Mouse (Mus musculus): ENCODE data around the gene Rabep1. TPM values are rescaled to one million over a fixed set of nuclear protein-coding genes. Genes with fewer than 3 reads are reported as not detected.

Rabep1 gene
- polyA plus RNA-seq (2016; fragmentation: Nextera tagmentation; extraction: Ambion mirVana): 49.6 and 58.4 TPM in 2 replicates

DNA sequence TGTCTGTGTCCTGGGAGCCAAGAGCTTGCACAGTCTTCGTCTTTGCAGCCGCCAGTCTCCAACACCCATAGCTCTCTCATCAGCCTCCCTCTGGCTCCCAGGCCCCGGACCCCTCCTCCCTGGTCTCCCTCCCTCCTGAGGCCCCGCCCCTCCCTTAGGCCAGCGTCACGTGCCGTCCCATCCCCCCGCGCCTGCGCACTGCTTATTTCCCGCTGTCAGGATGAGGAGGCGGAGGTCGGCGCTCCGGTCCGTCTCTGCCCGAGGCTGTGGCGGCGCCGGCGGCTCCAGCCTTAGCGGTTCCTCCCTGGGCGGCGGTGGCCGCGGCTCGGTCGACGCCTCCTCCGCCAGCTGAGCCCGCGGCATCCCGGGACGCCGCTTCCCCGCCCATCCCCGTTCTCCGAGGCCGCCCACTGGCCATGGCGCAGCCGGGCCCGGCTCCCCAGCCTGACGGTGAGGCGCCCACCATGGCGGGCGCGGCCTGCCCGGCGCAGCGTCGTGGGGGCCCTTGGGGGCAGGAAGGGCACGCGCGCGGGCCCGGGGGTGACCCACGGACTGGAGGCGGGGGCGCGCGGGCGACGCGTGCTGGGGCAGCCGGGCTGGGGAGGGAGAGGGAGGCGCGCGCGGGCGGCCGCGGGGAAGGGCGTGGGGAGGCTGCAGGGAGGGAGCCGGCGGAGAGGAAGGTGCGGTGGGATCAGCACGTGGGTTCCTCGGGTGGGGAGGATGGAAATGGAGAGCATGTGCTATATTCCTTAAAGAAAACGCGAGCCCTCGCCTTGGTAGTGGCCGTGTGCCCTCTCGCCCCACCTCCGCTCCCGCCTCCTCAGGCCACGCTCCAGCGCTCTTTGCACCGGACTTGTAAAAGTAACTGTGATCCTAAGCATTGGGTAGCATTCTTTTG lies at the start of gene Rabep1:
Gene Rabep1 (plus strand): TSS at position 220 of the 898 bp plus-strand sequence.
- Histone ChIP-seq H3K27me3 (0 out of 2 replicates have a peak, but pooled peaks cover 4% of the 10 kb centered on the region), H3K36me3 (no peaks in the 10 kb centered on the region), H3K27ac (replicated peaks) (peak within 1 kb of the TSS; percentile 87), H3K9me3 (no peaks in the 10 kb centered on the region), H3K4me1 (peaks cover 18% of the 10 kb centered on the region), H3K4me2 (replicated peaks) (peak within 1 kb of the TSS; percentile 67), H3K4me3 (peak within 1 kb of the TSS; percentile 99), H3K9ac (replicated peaks) (peak within 1 kb of the TSS; percentile 99)
- under 1% methylated on average over 76 of the region's 88 CpGs for WGBS
- peak; percentile 94 for ATAC-seq (ENCODE audit: low FRiP score, low read depth)

DNA sequence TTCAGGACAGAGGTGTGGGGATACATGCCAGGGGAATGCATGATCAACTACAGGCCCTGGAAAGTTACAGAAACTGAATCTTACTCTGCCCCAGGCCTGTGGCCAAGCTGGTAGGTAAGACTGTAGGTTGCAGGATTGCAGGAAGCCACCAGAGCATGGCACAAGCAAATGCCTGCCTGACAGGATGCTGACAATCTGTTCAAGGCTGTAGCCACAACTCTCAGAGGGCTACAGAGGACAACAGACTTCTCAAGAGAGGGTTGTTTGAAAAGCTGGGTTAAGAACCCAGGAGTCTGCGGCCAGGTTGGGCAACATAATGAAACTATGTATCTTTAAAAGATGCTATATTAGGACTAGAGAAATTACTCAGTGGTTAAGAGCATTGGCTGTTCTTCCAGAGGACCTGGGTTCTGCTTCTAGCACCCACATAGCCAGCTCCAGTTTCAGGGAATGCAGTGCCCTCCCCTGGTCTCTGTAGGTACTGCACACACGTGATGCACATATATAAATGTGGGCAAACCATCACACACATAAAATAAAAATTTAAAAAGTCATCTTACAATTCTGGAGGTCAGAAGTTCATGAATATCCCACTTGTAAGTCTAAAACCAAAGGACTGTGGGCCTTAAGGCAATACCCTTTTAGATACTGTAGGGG lies 42.2 kb upstream of the Rabep1 start:
- WGBS: 91% methylated on average over 2 of the region's 2 CpGs
- Histone ChIP-seq H3K9me3 (no peaks in the 10 kb centered on the region), H3K4me1 (no peaks in the 10 kb centered on the region), H3K27ac (replicated peaks) (no peak overlapping the region), H3K36me3 (no peaks in the 10 kb centered on the region), H3K9ac (replicated peaks) (no peak overlapping the region), H3K4me2 (replicated peaks) (no peak overlapping the region), H3K27me3 (no peaks in the 10 kb centered on the region), H3K4me3 (no peak overlapping the region)
- no peak for ATAC-seq (ENCODE audit: low FRiP score, low read depth)

DNA sequence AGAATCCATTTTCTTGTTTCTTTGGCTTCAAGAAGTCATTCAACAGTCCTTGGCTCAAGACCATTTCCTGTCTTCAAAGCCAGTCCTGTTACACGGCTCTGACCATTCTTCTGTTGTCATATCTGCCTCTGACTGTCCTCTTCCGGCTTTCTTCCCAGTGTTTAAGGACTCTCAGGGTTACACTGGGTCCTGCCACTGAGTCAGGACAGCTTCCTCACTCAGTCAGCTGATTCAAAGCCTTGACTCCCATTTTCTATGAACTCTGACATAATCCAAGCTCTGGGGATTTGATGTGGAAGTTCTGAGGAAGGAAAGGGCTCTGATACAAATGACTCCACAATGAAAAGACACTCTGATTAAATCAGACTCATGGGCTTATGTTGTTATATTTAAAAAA lies 41.7 kb upstream of the Rabep1 start:
- H3K36me3 ChIP-seq: no peaks in the 10 kb centered on the region
- no peak overlapping the region for H3K4me2 ChIP-seq (replicated peaks)
- WGBS: 87% methylated on average over 2 of the region's 2 CpGs
- no peak overlapping the region for H3K9ac ChIP-seq (replicated peaks)
- H3K4me3 ChIP-seq: no peak overlapping the region
- no peak for ATAC-seq (ENCODE audit: low FRiP score, low read depth)
- H3K9me3 ChIP-seq: no peaks in the 10 kb centered on the region
- H3K27me3 ChIP-seq: no peaks in the 10 kb centered on the region
- no peaks in the 10 kb centered on the region for H3K4me1 ChIP-seq
- H3K27ac ChIP-seq (replicated peaks): no peak overlapping the region

DNA sequence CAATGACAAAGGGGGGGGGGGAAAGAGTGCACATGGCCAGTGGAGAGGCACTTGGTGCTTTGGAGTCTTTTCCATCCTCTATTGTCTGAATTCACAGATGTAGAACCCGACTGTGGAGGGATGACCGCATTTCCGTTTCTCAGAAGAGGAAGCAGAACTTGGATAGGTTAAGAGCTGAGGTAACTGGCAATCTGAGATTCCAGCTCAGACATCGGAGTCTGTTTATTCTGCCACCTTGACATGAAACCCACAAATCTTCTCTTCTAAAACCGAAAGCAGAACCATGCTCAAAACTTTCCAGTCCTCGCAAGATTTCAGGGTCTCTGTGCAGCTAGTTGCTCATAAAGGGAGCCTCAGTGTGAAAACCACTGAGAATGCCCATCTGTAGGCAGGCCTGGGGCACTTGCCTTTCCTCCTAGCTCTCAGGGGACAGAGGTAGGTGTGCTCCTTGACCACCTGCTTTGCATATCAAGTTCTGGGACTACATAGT lies 40.8 kb upstream of the Rabep1 start:
- Histone ChIP-seq H3K36me3 (no peaks in the 10 kb centered on the region), H3K4me1 (no peaks in the 10 kb centered on the region), H3K4me2 (replicated peaks) (no peak overlapping the region), H3K4me3 (no peak overlapping the region), H3K9me3 (no peaks in the 10 kb centered on the region), H3K27me3 (no peaks in the 10 kb centered on the region), H3K9ac (replicated peaks) (no peak overlapping the region), H3K27ac (replicated peaks) (no peak overlapping the region)
- 85% methylated on average over 6 of the region's 6 CpGs for WGBS
- no peak for ATAC-seq (ENCODE audit: low FRiP score, low read depth)

GRCm38 (mm10) chr11:70804395-70804794 lies 40.2 kb upstream of the Rabep1 start:
- Histone ChIP-seq H3K36me3 (no peaks in the 10 kb centered on the region), H3K4me2 (replicated peaks) (no peak overlapping the region), H3K4me1 (no peaks in the 10 kb centered on the region), H3K4me3 (no peak overlapping the region), H3K9ac (replicated peaks) (no peak overlapping the region), H3K9me3 (no peaks in the 10 kb centered on the region), H3K27ac (replicated peaks) (no peak overlapping the region), H3K27me3 (no peaks in the 10 kb centered on the region)
- 88% methylated on average over 3 of the region's 3 CpGs for WGBS
- ATAC-seq (ENCODE audit: low FRiP score, low read depth): no peak

- Histone ChIP-seq H3K27me3 (no peaks in the 10 kb centered on the region), H3K4me1 (no peaks in the 10 kb centered on the region), H3K4me3 (no peak overlapping the region), H3K4me2 (replicated peaks) (no peak overlapping the region), H3K27ac (replicated peaks) (no peak overlapping the region), H3K36me3 (no peaks in the 10 kb centered on the region), H3K9me3 (no peaks in the 10 kb centered on the region), H3K9ac (replicated peaks) (no peak overlapping the region)
- 81% methylated on average over 7 of the region's 8 CpGs for WGBS
- no peak for ATAC-seq (ENCODE audit: low FRiP score, low read depth)
Observed at GRCm38 (mm10) chr11:70805641-70806175, 38.9 kb upstream of the Rabep1 start.

DNA sequence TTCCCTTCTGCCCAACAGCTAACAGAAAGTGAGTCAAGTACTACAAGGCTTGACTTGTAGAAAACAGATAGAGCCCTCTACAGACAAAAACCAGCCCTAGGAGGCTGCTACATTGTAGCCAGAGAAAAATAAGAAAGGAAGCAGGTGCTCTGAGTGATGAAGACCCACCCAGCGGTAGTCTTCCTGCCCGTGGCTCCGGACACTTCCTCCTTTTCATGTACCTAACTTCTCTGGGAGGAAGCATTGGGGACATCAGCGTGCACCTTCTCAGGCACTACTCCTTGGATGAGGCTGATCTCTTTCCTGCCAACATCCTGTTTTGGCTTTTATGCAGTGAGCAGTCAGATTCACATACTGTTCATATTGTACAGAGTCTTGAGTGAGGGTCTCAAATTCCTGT lies 37.9 kb upstream of the Rabep1 start:
- Histone ChIP-seq H3K27ac (replicated peaks) (no peak overlapping the region), H3K4me3 (no peak overlapping the region), H3K9me3 (no peaks in the 10 kb centered on the region), H3K9ac (replicated peaks) (no peak overlapping the region), H3K36me3 (no peaks in the 10 kb centered on the region), H3K4me1 (no peaks in the 10 kb centered on the region), H3K4me2 (replicated peaks) (no peak overlapping the region), H3K27me3 (no peaks in the 10 kb centered on the region)
- WGBS: 94% methylated on average over 4 of the region's 4 CpGs
- ATAC-seq (ENCODE audit: low FRiP score, low read depth): no peak

- no peak overlapping the region for H3K27ac ChIP-seq (replicated peaks)
- H3K9ac ChIP-seq (replicated peaks): no peak overlapping the region
- no peaks in the 10 kb centered on the region for H3K9me3 ChIP-seq
- H3K27me3 ChIP-seq: no peaks in the 10 kb centered on the region; the same call in 1 of the 2 replicates
- no peaks in the 10 kb centered on the region for H3K4me1 ChIP-seq
- no peaks in the 10 kb centered on the region for H3K36me3 ChIP-seq
- no peak overlapping the region for H3K4me2 ChIP-seq (replicated peaks)
- 86% methylated on average over 4 of the region's 4 CpGs for WGBS
- no peak overlapping the region for H3K4me3 ChIP-seq
- ATAC-seq (ENCODE audit: low FRiP score, low read depth): no peak
Observed at GRCm38 (mm10) chr11:70807630-70808029, 36.9 kb upstream of the Rabep1 start.

DNA sequence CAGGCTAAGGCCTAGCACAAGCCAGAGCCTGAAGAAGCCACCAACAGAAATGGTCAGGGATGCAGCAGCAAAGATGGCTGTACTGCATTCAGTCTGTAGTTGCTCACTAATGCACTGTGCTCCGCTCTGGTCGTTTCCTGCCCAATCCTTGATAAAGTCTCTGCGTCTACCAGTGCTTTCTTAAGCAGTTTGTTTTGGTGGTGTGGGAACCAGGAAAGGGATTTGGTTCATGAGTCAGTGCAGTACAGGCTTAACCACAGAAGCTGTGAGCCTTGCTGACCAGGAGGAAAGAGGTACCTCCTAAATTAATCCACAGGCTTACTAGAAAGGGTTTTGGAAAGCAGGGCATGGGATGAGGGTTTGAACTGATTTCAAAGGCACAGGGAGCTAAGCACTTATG lies 36.5 kb upstream of the Rabep1 start:
- Histone ChIP-seq H3K27me3 (no peaks in the 10 kb centered on the region; the same call in 1 of the 2 replicates), H3K9me3 (no peaks in the 10 kb centered on the region), H3K4me3 (no peak overlapping the region), H3K36me3 (no peaks in the 10 kb centered on the region), H3K4me2 (replicated peaks) (no peak overlapping the region), H3K27ac (replicated peaks) (no peak overlapping the region), H3K9ac (replicated peaks) (no peak overlapping the region), H3K4me1 (no peaks in the 10 kb centered on the region)
- WGBS: 79% methylated on average over 3 of the region's 3 CpGs
- no peak for ATAC-seq (ENCODE audit: low FRiP score, low read depth)

DNA sequence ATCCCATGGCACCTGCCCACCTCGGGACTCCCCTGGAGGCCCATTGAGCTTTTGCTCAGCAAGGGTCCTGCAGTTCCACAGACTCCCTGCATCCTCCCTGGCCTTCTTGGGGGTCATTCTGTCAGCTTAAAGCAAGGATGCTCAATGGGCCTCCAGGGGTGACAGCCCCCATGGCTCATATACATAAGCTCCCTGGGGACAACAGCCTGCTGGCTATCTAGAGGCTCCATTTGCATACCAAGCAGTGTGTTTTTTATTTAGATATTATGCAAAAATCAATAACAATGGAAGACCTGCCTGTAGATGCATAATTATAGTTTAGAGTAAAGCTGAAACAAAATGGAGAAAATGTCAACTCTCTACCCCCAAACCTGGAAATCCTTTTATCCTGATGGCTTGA lies 35.6 kb upstream of the Rabep1 start:
- Histone ChIP-seq H3K27me3 (no peaks in the 10 kb centered on the region; the same call in 1 of the 2 replicates), H3K27ac (replicated peaks) (no peak overlapping the region), H3K4me3 (no peak overlapping the region), H3K4me1 (no peaks in the 10 kb centered on the region), H3K36me3 (no peaks in the 10 kb centered on the region), H3K9me3 (no peaks in the 10 kb centered on the region), H3K4me2 (replicated peaks) (no peak overlapping the region), H3K9ac (replicated peaks) (no peak overlapping the region)
- WGBS: 28% methylated on average over 1 of the region's 1 CpGs
- ATAC-seq (ENCODE audit: low FRiP score, low read depth): no peak

GRCm38 (mm10) chr11:70811041-70811440 lies 33.5 kb upstream of the Rabep1 start:
- no peaks in the 10 kb centered on the region for H3K4me1 ChIP-seq
- H3K4me3 ChIP-seq: no peak overlapping the region
- WGBS: 76% methylated on average over 5 of the region's 5 CpGs
- H3K9me3 ChIP-seq: no peaks in the 10 kb centered on the region
- H3K27me3 ChIP-seq: no peaks in the 10 kb centered on the region; the same call in 1 of the 2 replicates
- no peak overlapping the region for H3K27ac ChIP-seq (replicated peaks)
- no peak overlapping the region for H3K9ac ChIP-seq (replicated peaks)
- H3K36me3 ChIP-seq: no peaks in the 10 kb centered on the region
- ATAC-seq (ENCODE audit: low FRiP score, low read depth): no peak
- no peak overlapping the region for H3K4me2 ChIP-seq (replicated peaks)

Measured in midbrain, embryonic 12.5 days (tissue).